Mouse (Mus musculus): ENCODE data around the gene Grik4.

DNA sequence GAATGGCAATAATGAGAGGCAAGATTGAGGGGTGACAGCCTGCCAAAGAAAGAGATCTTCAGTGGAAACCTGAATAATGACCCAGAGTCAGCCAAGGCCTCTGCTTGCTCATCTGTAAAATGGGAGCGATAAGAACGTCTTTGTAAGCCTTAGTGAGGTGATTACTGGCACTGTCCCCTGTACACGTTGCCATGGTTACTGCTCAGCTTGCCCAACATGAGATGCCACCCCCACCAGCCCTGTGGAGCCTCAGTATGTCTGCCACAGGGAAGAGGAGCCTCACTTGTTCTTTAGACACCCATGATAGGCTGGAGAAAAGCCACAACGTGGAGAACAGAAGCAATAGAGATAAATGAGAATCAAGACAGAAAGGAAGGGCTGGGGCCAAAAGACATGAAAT, 56.4 kb downstream of the Grik4 start:
- TF ChIP-seq POLR2A (IDR thresholded peaks at IDR 0.05; ENCODE audit: extremely low read depth, insufficient read depth, low read length) (no peak), CTCF (IDR thresholded peaks at IDR 0.05; ENCODE audit: low read depth, low read length) (no peak)

Data from liver, adult 2 months (tissue).